Mouse (Mus musculus) hindbrain, embryonic 15.5 days (tissue): ENCODE results near the gene Zfp62. TPM values are rescaled to one million over a fixed set of nuclear protein-coding genes. Genes with fewer than 3 reads are reported as not detected.
A peak's percentile ranks its signal among the peaks of the same experiment; 100 is the strongest.
"Not testable (repeated sequence)": the region's sequence is repeated elsewhere in the genome, so short reads cannot be mapped to it uniquely, and the experiment has no call there.

ENCODE experiments used
- ATAC-seq: fragments of 200-750 bp; cut with Nextera tagmentation; 2 replicates; pipeline ENCODE4 v1.8.0; 2017; ENCODE audit warnings: low read depth, moderate number of reproducible peaks, moderate TSS enrichment; ENCODE audit not compliant: low FRiP score
- H3K27ac ChIP-seq: fragments of 300-500 bp; sonication (generic); replicated peaks from 2 replicates; pipeline ENCODE4 v1.5.1; 2015; ENCODE audit warnings: mild to moderate bottlenecking, inconsistent platforms
- H3K27me3 ChIP-seq: fragments of 300-500 bp; sonication (generic); 2 replicates; pipeline ENCODE4 v1.6.1; 2015; ENCODE audit warnings: control low read depth, inconsistent platforms
- H3K36me3 ChIP-seq: fragments of 300-500 bp; sonication (generic); 2 replicates; pipeline ENCODE4 v1.6.1; 2015; ENCODE audit warnings: control low read depth, inconsistent platforms
- H3K4me1 ChIP-seq: fragments of 300-500 bp; sonication (generic); replicated peaks from 2 replicates; pipeline ENCODE4 v1.6.1; 2015; ENCODE audit warnings: control low read depth, inconsistent platforms
- H3K4me2 ChIP-seq: fragments of 300-500 bp; sonication (generic); 2 replicates; pipeline ENCODE4 v1.6.1; 2015; ENCODE audit warnings: moderate library complexity, mild to moderate bottlenecking, inconsistent platforms
- H3K4me3 ChIP-seq: fragments of 300-500 bp; sonication (generic); 2 replicates; pipeline ENCODE4 v1.5.1; 2015; ENCODE audit warnings: mild to moderate bottlenecking, inconsistent platforms
- H3K9ac ChIP-seq: fragments of 300-500 bp; sonication (generic); 2 replicates; pipeline ENCODE4 v1.6.1; 2015; ENCODE audit warnings: inconsistent platforms
- H3K9me3 ChIP-seq: fragments of 300-500 bp; sonication (generic); 2 replicates; pipeline ENCODE4 v1.6.1; 2016; ENCODE audit warnings: control low read depth, inconsistent platforms
- WGBS: fragments of 180-500 bp; shearing (Covaris S2); methylation state at CpG from one replicate; pipeline ENCODE4 v1.1.7; 2015; 5-methylcytosine and 5-hydroxymethylcytosine counted together
- polyA plus RNA-seq: library from polyadenylated mRNA; unstranded; fragments of >200 nt; fragmentation: Nextera tagmentation; extraction: Ambion mirVana; gene quantifications from 2 replicates; pipeline ENCODE4 v1.2.1, GENCODE M21; 2015

Gene Zfp62
- polyA plus RNA-seq, 1 experiment from 2014 or later: 38.0 TPM

DNA sequence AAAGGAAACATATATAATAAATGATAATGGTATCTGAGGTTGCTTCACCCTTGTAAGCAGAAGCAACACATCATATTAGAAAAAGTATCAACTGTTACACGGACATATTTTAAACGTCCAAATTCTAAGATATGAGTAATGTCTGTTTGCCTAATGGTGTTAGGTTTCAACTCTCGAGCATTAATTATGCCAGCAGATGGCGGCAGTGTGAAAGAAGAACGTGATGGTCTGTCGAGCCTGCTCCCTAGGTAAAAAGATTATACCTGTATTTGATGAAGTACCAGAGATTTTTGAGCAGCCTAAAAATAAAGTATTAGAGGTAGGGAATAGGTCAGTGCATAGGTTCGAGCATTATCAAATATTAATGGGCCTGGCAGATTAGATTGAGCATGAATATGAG, 13.4 kb upstream of the Zfp62 start:
- no peaks in the 10 kb centered on the region for H3K27me3 ChIP-seq
- H3K27ac ChIP-seq: no peak overlapping the region
- ATAC-seq: no peak
- H3K36me3 ChIP-seq: no peaks in the 10 kb centered on the region
- H3K4me2 ChIP-seq: no peak overlapping the region
- WGBS: 5% methylated on average over 7 of the region's 7 CpGs
- H3K4me3 ChIP-seq: no peak overlapping the region
- no peaks in the 10 kb centered on the region for H3K4me1 ChIP-seq
- H3K9ac ChIP-seq: no peak overlapping the region
- no peaks in the 10 kb centered on the region for H3K9me3 ChIP-seq

DNA sequence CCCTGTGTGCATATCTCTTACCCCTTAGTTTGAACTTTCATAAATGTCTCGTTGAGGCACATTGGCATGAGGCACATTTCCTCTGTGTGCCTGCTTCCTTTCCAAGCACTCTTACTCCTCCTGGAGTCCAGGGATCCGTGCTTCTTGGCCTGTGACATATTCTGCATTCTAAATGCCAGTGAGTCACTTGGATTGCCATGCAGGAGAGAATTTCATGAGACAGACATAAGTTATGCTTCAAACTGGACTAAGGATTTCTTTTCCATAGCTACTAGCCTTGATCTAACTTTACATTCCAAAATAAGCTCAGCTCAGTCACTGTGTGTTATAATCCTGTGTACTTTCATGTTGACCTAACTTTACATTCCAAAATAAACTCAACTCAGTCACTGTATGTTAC, 12.0 kb upstream of the Zfp62 start:
- no peak for ATAC-seq
- Histone ChIP-seq H3K27ac (no peak overlapping the region), H3K4me2 (no peak overlapping the region), H3K4me1 (no peaks in the 10 kb centered on the region), H3K27me3 (no peaks in the 10 kb centered on the region), H3K4me3 (no peak overlapping the region), H3K9ac (no peak overlapping the region), H3K9me3 (no peaks in the 10 kb centered on the region), H3K36me3 (no peaks in the 10 kb centered on the region)
- 56% methylated on average over 2 of the region's 2 CpGs for WGBS

DNA sequence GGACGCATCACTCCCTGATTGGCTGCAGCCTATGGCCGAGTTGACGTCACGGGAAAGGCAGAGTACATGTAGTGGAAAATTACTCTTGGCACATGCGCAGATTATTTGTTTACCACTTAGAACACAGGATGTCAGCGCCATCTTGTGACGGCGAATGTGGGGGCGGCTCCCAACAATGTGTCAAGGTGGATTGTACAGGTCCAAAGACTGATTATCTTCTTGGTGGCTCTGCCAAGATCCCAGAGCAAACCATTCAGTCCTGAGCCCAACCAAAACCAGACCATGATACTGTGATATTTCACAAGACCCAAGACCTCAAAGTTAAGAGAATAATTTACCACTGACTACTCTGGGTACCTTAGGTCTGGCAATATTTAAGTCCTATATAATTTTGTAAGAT, 8.3 kb upstream of the Zfp62 start:
- H3K27me3 ChIP-seq, H3K4me3 ChIP-seq, ATAC-seq, H3K4me1 ChIP-seq, H3K27ac ChIP-seq, H3K4me2 ChIP-seq, H3K9me3 ChIP-seq, H3K36me3 ChIP-seq, H3K9ac ChIP-seq: not testable (repeated sequence)
- WGBS: 97% methylated on average over 9 of the region's 9 CpGs

DNA sequence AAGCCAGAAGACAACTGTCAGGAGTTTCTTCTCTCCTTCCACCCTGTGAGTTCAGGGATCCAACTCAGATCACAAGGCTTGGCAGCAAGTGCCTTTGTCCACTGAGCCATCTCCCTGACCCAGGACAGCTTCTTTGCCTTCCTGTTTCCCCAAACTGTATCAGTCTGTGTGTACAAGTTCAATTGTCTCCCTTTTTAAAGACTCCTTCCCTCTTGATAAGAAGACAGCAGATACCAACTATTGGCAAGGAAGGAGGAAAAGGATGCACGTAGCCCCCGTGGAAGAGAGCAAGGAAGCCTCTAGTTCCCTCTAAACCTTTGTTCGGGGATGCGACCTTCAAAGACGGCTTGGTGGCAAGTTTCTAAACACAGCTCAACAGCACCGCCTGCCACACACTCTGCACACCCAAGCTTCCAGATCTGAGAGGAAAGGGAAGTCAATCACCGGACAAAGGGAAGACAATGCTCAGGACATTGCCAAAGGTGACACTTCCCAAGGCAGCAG, 7.2 kb upstream of the Zfp62 start:
- no peak for ATAC-seq
- no peaks in the 10 kb centered on the region for H3K4me1 ChIP-seq
- WGBS: 85% methylated on average over 7 of the region's 7 CpGs
- H3K9me3 ChIP-seq: no peaks in the 10 kb centered on the region
- H3K4me3 ChIP-seq: no peak overlapping the region
- H3K27me3 ChIP-seq: no peaks in the 10 kb centered on the region
- no peak overlapping the region for H3K4me2 ChIP-seq
- H3K9ac ChIP-seq: no peak overlapping the region
- H3K36me3 ChIP-seq: no peaks in the 10 kb centered on the region
- no peak overlapping the region for H3K27ac ChIP-seq

DNA sequence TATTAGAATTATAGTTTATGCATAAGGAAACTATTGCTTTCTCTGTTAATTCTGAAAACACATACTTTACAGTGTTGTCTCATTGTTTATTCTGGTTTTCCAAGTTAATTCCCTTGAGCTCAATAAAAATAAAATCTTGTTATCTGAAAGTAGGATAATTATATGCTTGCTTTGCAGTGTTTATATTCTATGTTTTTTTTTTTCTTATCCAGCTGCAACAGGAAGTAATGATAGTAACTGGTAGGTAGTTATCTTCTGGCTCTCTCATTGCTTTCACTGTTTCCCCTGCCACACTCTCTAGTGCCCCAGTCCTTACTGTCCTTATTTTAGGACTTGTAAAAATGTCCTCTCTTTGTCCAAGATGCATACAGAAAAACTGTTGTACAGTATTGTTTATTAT, 2.4 kb upstream of the Zfp62 start:
- peaks cover 22% of the 10 kb centered on the region for H3K4me1 ChIP-seq

DNA sequence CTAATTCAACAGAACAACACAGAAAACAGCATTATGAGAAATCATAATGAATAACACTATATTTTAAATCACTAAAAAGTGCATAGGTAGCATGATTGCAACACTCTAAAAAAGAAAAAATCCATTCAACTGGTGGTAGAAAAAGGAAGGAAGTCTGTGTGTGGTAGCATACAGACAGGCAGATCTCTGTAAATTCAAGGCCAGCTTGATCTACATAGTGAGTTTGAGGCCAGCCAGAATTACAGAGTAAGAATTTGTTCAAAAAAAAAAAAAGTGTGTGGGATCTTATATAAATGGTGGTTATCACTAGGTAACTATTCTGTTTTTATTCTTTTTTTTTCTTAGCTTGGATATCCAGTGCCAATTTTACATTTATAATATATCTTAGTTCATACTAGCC, 1.9 kb upstream of the Zfp62 start:
- H3K4me3 ChIP-seq: no peak overlapping the region
- no peaks in the 10 kb centered on the region for H3K9me3 ChIP-seq

More for the DNA sequence above, 2.4 kb upstream of the Zfp62 start:
- Histone ChIP-seq H3K4me2 (no peak overlapping the region), H3K36me3 (no peaks in the 10 kb centered on the region), H3K4me3 (no peak overlapping the region), H3K9ac (no peak overlapping the region), H3K27ac (no peak overlapping the region), H3K9me3 (no peaks in the 10 kb centered on the region), H3K27me3 (no peaks in the 10 kb centered on the region)
- ATAC-seq: no peak

DNA sequence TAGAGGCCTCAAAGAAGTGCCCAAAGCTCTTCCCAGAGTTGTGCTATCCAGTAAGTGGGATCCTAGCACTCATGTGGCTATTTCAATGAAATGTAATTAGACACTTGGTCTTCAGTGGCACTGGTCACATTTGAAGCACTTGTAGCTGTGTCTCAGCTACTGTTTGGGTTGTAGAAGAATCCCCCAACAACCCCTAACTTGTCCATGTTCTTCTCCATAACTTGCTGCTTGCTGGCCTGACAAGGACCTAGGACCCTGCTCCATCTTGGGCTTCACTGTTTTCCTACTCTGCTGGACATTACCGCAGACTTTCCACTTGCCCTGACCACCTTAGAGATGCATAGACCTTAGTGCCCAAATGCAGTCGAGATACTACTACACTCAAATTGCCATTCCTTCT, 1.0 kb upstream of the Zfp62 start:
- Histone ChIP-seq H3K4me1 (peaks cover 22% of the 10 kb centered on the region), H3K27ac (no peak overlapping the region), H3K4me2 (peak overlapping the region; percentile 89), H3K36me3 (0 out of 2 replicates have a peak, but pooled peaks cover 2% of the 10 kb centered on the region), H3K27me3 (no peaks in the 10 kb centered on the region), H3K9me3 (no peaks in the 10 kb centered on the region), H3K4me3 (peak overlapping the region; percentile 97), H3K9ac (peak overlapping the region; percentile 100; the same call in 1 of the 2 replicates)
- WGBS: 69% methylated on average over 2 of the region's 2 CpGs
- no peak for ATAC-seq

More for the DNA sequence above, 1.9 kb upstream of the Zfp62 start:
- H3K4me2 ChIP-seq: no peak overlapping the region
- ATAC-seq: no peak
- no peak overlapping the region for H3K9ac ChIP-seq
- peaks cover 22% of the 10 kb centered on the region for H3K4me1 ChIP-seq
- H3K36me3 ChIP-seq: no peaks in the 10 kb centered on the region
- H3K27ac ChIP-seq: no peak overlapping the region
- no peaks in the 10 kb centered on the region for H3K27me3 ChIP-seq

DNA sequence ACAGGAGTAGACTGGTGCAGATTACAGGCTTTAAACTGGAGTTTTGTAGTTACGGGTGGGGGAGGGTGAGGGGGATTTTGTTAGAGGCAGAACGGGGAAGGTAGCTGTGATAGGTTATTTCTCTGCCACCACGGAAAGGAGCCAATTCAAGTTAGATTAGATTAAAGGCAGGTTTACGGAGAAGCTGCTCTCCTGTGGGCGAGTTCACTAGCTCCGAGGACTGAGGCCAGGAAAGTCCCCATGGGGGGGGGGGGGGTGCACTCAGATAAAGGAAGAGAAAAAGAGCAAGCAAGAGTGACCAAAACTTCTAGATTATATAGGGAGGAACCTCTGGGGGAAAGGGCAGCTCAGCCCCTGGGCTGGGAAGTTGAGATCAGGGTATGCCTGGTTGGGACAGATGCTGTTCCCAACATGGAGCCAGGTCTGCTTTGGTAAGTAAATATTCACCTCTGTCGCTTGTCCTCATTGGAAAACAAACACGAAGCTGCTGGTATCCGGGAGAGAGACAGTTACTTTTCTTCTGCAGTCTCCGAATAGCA, 500 bp upstream of the Zfp62 start:
- Histone ChIP-seq H3K27me3 (no peaks in the 10 kb centered on the region), H3K4me3 (peak overlapping the region; percentile 97), H3K4me1 (peaks cover 22% of the 10 kb centered on the region), H3K9ac (peak overlapping the region; percentile 100), H3K27ac (peak overlapping the region; percentile 97), H3K9me3 (no peaks in the 10 kb centered on the region), H3K36me3 (0 out of 2 replicates have a peak, but pooled peaks cover 2% of the 10 kb centered on the region), H3K4me2 (peak overlapping the region; percentile 89)
- ATAC-seq: peak; percentile 42
- 4% methylated on average over 10 of the region's 10 CpGs for WGBS

DNA sequence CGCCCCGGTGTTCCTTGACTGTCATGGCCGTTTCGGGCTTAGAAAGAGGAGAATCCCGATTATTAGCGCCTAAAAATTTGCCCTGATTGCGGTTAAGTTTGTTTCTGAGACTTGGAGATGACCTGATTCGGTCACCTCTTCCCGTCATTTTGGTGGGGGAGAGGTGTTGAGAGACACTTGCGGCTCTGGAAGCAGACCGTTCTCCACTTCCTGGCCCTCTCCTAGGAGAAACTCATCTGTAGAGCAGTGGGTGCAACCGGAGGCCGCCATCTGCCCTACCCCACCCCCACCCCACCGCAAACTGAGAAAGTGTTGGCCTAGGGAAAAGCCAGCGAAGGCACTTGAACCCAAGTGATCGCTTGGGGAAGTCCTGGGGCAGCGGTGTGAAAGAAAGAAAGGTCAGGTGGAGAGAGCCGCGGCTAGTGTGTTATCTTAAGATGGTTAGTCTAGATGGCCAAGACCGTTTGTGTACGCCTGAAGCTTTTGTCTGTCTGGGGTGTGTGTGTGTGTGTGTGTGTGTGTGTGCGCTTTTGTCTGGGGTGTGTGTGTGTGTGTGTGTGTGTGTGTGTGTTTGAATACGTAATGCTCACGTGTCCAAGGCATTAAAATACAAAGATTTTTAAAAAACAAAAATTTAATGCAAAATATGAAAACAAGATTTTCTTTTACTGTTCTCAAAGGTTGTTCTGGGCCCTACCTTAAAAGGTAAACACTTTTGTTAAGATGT, 842 bp downstream of the Zfp62 start:
- Histone ChIP-seq H3K9me3 (no peaks in the 10 kb centered on the region), H3K4me2 (peak overlapping the region; percentile 89), H3K27me3 (no peaks in the 10 kb centered on the region), H3K36me3 (0 out of 2 replicates have a peak, but pooled peaks cover 2% of the 10 kb centered on the region), H3K4me1 (peaks cover 22% of the 10 kb centered on the region), H3K9ac (peak overlapping the region; percentile 100), H3K4me3 (peak overlapping the region; percentile 97), H3K27ac (peak overlapping the region; percentile 97)
- 0% methylated on average over 24 of the region's 24 CpGs for WGBS
- ATAC-seq: peak; percentile 76

DNA sequence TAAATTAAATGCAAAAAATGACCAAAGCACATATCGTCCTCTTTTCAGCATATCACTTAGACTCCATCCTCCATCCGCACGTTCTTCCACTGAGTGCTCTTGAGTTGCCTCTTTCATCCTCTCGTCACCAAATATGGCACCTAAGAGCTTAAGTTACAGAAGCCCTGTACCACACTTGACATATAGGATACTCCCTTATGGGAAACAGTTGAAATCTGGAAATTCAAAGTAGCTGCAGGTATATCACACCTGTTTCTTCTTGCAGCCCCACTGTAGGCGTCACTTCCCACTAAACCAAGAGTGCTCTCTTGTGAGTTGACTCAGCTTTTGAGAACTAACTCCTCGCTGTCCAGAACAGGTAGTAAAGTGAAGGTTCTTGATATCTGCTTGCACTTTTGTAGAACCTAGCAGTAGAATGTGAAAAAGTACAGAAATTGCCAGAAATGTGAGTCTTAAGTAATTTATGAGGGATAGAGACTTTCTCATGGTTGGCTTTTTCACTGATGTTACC, 2.0 kb downstream of the Zfp62 start:
- peak overlapping the region; percentile 89 for H3K4me2 ChIP-seq
- H3K27me3 ChIP-seq: no peaks in the 10 kb centered on the region
- peaks cover 22% of the 10 kb centered on the region for H3K4me1 ChIP-seq
- 0 out of 2 replicates have a peak overlapping the region, but pooled peaks have one; percentile 97 for H3K4me3 ChIP-seq
- no peak for ATAC-seq
- H3K36me3 ChIP-seq: 0 out of 2 replicates have a peak, but pooled peaks cover 2% of the 10 kb centered on the region
- 87% methylated on average over 6 of the region's 6 CpGs for WGBS
- 0 out of 2 replicates have a peak overlapping the region, but pooled peaks have one; percentile 13 for H3K9ac ChIP-seq
- H3K9me3 ChIP-seq: no peaks in the 10 kb centered on the region
- no peak overlapping the region for H3K27ac ChIP-seq

DNA sequence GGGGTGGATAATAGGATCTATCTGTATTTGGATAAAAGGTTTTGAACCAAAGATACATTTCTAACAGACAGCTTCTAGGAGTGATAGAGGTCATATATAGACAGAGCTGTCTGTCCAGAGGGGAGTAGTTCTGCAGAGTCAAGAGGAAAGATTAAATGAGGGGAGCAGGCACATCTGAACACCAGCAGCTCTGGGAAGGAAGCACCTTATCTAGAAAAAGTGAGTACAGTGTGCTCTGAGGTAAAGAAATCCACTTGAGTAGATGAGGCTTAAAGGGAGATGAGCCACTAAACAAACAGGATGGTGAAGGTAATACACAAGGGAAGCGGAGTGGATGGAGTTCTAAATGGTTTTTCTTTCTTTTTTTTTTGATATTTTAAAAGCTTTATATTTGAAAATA, 4.4 kb downstream of the Zfp62 start:
- H3K36me3 ChIP-seq: 0 out of 2 replicates have a peak, but pooled peaks cover 2% of the 10 kb centered on the region
- no peak overlapping the region for H3K27ac ChIP-seq
- no peaks in the 10 kb centered on the region for H3K27me3 ChIP-seq
- no peak overlapping the region for H3K9ac ChIP-seq
- WGBS: 100% methylated on average over 1 of the region's 1 CpGs
- ATAC-seq: no peak
- H3K4me1 ChIP-seq: peaks cover 16% of the 10 kb centered on the region
- no peaks in the 10 kb centered on the region for H3K9me3 ChIP-seq
- H3K4me2 ChIP-seq: no peak overlapping the region
- H3K4me3 ChIP-seq: no peak overlapping the region

DNA sequence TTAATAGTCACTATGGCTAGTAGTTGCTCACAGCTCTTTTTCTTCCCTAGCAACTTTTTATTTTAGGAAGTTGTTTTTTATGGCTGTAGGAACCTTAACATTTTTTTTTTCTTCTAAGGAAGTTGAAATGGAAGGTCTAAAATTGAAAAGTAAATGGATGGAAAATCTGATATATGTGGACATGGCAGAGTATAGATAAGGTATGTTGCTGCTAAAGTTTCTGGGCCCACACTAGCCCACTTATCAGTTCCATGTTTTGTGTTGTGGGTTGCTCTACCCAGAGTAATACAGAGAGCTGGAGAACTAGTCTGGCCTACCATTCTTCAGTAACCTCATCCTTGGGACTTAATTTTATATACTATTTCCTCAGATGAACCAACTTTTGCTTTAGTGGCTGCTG, 9.5 kb downstream of the Zfp62 start:
- Histone ChIP-seq H3K9me3 (no peaks in the 10 kb centered on the region), H3K4me1 (no peaks in the 10 kb centered on the region), H3K4me2 (no peak overlapping the region), H3K27ac (no peak overlapping the region), H3K4me3 (no peak overlapping the region), H3K9ac (no peak overlapping the region), H3K36me3 (peaks cover 39% of the 10 kb centered on the region), H3K27me3 (no peaks in the 10 kb centered on the region)
- no peak for ATAC-seq
